Mouse (Mus musculus) spleen, adult 2 months (tissue): ENCODE measurements around the gene Fbxl17.

Experiments used
- CTCF ChIP-seq: fragments of 200-500 bp; IDR thresholded peaks from 2 replicates; pipeline ENCODE4 v1.5.1; 2011; ENCODE audit warnings: mild to moderate bottlenecking, inconsistent platforms; ENCODE audit not compliant: insufficient read depth, insufficient read length, insufficient replicate concordance; ENCODE audit errors: extremely low read depth
- POLR2A ChIP-seq: fragments of 200-500 bp; IDR thresholded peaks from 2 replicates; pipeline ENCODE4 v1.6.1; 2011; ENCODE audit warnings: low read depth, low read length, inconsistent platforms

DNA sequence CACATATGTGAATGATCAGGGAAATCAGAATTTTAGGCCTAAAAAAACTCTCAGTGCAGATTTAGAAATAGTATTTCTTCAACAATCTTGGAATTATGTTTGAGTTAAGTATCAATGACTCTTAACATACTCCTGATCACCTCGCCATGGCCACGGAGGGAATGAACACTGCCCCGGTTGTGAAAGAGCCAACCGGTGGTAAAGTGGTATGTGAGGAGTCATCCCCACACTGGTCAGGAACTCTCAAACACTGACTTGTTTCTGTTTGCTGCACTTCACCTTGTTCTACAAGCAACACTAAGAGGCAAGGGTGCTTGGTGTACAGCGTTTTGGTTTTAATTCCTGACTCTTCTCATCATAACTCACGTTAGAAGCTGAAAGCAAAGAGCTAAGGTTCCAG is 132.3 kb downstream of the Fbxl17 start:
- TF ChIP-seq CTCF (no peak), POLR2A (no peak)
